Mouse (Mus musculus) olfactory bulb, adult 2 months (tissue): ENCODE data around the gene Hist1h4j. TPM values are rescaled to one million over a fixed set of nuclear protein-coding genes. Genes with fewer than 3 reads are reported as not detected.
"Not testable (repeated sequence)": the region's sequence is repeated elsewhere in the genome, so short reads cannot be mapped to it uniquely, and the experiment has no call there.

Experiments used
- H3K27ac ChIP-seq: fragments of 200-500 bp; 2 replicates; pipeline ENCODE4 v1.5.1; 2012; ENCODE audit warnings: low read depth, low read length; ENCODE audit not compliant: insufficient read depth
- H3K4me1 ChIP-seq: fragments of 200-500 bp; 2 replicates; pipeline ENCODE4 v1.6.1; 2012; ENCODE audit warnings: low read length; ENCODE audit not compliant: control insufficient read depth, insufficient read depth
- H3K4me3 ChIP-seq: fragments of 200-500 bp; 2 replicates; pipeline ENCODE4 v1.5.1; 2012; ENCODE audit warnings: mild to moderate bottlenecking, low read depth, low read length, moderate library complexity; ENCODE audit not compliant: insufficient read depth
- CTCF ChIP-seq: fragments of 200-500 bp; IDR thresholded peaks from 2 replicates; pipeline ENCODE4 v1.5.1; 2012; ENCODE audit warnings: low read depth, mild to moderate bottlenecking, low read length, moderate library complexity; ENCODE audit not compliant: insufficient read depth
- POLR2A ChIP-seq: fragments of 200-500 bp; IDR thresholded peaks from 2 replicates; pipeline ENCODE4 v1.6.1; 2012; ENCODE audit warnings: mild to moderate bottlenecking, low read depth, low read length, moderate library complexity; ENCODE audit not compliant: insufficient read depth
- WGBS: fragments of 180-500 bp; shearing (Covaris S2); methylation state at CpG from one replicate; pipeline ENCODE4 v1.1.7; 2018; 5-methylcytosine and 5-hydroxymethylcytosine counted together
- polyA plus RNA-seq: library from polyadenylated mRNA; stranded (reverse); fragments of >200 nt; gene quantifications from 2 replicates; pipeline ENCODE4 v1.2.4, GENCODE M21; 2012; ENCODE audit warnings: low replicate concordance; ENCODE audit not compliant: missing spikeins, insufficient read depth, insufficient read length

Gene Hist1h4j
- polyA plus RNA-seq, 1 experiment: not detected

GRCm38 (mm10) chr13:21722993-21723836 lies 11.6 kb upstream of the Hist1h4j start:
- H3K27ac ChIP-seq: no peak overlapping the region
- H3K4me3 ChIP-seq: no peak overlapping the region
- H3K4me1 ChIP-seq: 0 out of 2 replicates have a peak, but pooled peaks cover 5% of the 10 kb centered on the region
- TF ChIP-seq POLR2A: no peak
- TF ChIP-seq CTCF: no peak
- WGBS: 56% methylated on average over 5 of the region's 5 CpGs

GRCm38 (mm10) chr13:21727948-21728572 lies 6.8 kb upstream of the Hist1h4j start:
- Histone ChIP-seq H3K27ac (0 out of 2 replicates have a peak overlapping the region, but pooled peaks have one; percentile 26), H3K4me1 (no peaks in the 10 kb centered on the region), H3K4me3 (no peak overlapping the region)
- 58% methylated on average over 11 of the region's 11 CpGs for whole genome bisulfite sequencing
- TF ChIP-seq POLR2A: no peak
- no peak for TF ChIP-seq CTCF

- Histone ChIP-seq H3K4me1 (peaks cover 2% of the 10 kb centered on the region; the same call in 1 of the 2 replicates), H3K4me3 (no peak overlapping the region), H3K27ac (no peak overlapping the region)
- WGBS: 85% methylated on average over 1 of the region's 1 CpGs
- TF ChIP-seq POLR2A: no peak
- no peak for TF ChIP-seq CTCF
Measured at GRCm38 (mm10) chr13:21729544-21729943, 5.3 kb upstream of the Hist1h4j start.

GRCm38 (mm10) chr13:21733466-21733865 lies 1.4 kb upstream of the Hist1h4j start:
- H3K4me3 ChIP-seq: no peak overlapping the region
- 74% methylated on average over 5 of the region's 5 CpGs for WGBS
- H3K4me1 ChIP-seq: peaks cover 2% of the 10 kb centered on the region; the same call in 1 of the 2 replicates
- TF ChIP-seq POLR2A: no peak
- TF ChIP-seq CTCF: no peak
- no peak overlapping the region for H3K27ac ChIP-seq

GRCm38 (mm10) chr13:21734010-21734905 lies 606 bp upstream of the Hist1h4j start:
- Histone ChIP-seq H3K27ac (peak overlapping the region; percentile 76), H3K4me3 (peak overlapping the region; percentile 53), H3K4me1 (peaks cover 2% of the 10 kb centered on the region; the same call in 1 of the 2 replicates)
- TF ChIP-seq POLR2A (no peak), CTCF (peak; percentile 32; the same call in 1 of the 2 replicates)
- under 1% methylated on average over 21 of the region's 21 CpGs for WGBS

- Histone ChIP-seq H3K4me1 (peaks cover 3% of the 10 kb centered on the region; the same call in 1 of the 2 replicates), H3K4me3 (no peak overlapping the region), H3K27ac (no peak overlapping the region)
- WGBS: 87% methylated on average over 1 of the region's 1 CpGs
- no peak for TF ChIP-seq CTCF
- no peak for TF ChIP-seq POLR2A
Measured at GRCm38 (mm10) chr13:21745006-21745405, 10.1 kb downstream of the Hist1h4j start.

GRCm38 (mm10) chr13:21749387-21750158 lies 14.7 kb downstream of the Hist1h4j start:
- Histone ChIP-seq H3K27ac (no peak overlapping the region), H3K4me1 (peaks cover 5% of the 10 kb centered on the region; the same call in 1 of the 2 replicates), H3K4me3 (peak overlapping the region; percentile 56)
- TF ChIP-seq POLR2A (no peak), CTCF (no peak)
- WGBS: 6% methylated on average over 5 of the region's 5 CpGs

- peak; percentile 81 for TF ChIP-seq POLR2A
- H3K27ac ChIP-seq, H3K4me1 ChIP-seq: not testable (repeated sequence)
- H3K4me3 ChIP-seq: peak within 1 kb of the TSS; percentile 56
- under 1% methylated on average over 49 of the region's 56 CpGs for WGBS
Measured at GRCm38 (mm10) chr13:21750159-21751017, 15.5 kb downstream of the Hist1h4j start, which contains the start of gene Hist1h4k. TSS of gene Hist1h4k (minus strand) at chr13:21750505.
